ENCODE assay signal across 8 mouse cellular contexts in the genomic region with DNA sequence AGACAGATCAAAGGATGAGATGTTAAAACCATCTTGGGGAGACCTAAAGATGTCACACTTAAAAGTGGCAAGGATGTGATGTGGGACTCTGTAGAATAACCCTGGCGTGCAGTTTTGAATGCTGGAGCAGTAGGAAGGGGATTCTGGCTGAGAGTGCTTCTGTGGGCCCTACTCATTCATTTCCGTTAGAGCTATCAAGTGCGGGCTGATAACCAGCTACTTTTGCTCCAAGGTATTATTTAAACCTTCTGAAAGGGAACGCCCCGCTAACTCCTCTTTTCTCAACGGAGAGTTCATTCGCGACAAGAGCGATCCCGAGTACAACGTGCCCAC. TPM values are rescaled to one million over a fixed set of nuclear protein-coding genes. Genes with fewer than 3 reads are reported as not detected.
DNase-seq lines count a peak whose midpoint lies in the region; ATAC-seq and TF ChIP-seq lines count a peak whose summit lies in the region.

No protein-coding gene starts in this region.

- H3K27ac ChIP-seq in heart, embryonic 12.5 days (ENCODE audit: poor library complexity, severe bottlenecking) = peak overlapping the region; percentile 100
- H3K27ac ChIP-seq in CH12.LX (ENCODE audit: insufficient read depth, low read depth) = peak overlapping the region; percentile 93
- H3K27ac ChIP-seq in forebrain, embryonic 13.5 days = peak overlapping the region; percentile 94
- peak overlapping the region; percentile 96 for H3K27ac ChIP-seq in liver, embryonic 13.5 days

- no peaks in the 10 kb centered on the region for H3K27me3 ChIP-seq in heart, embryonic 12.5 days (replicated peaks)
- H3K27me3 ChIP-seq in CH12.LX (replicated peaks) = no peaks in the 10 kb centered on the region
- no peaks in the 10 kb centered on the region for H3K27me3 ChIP-seq in forebrain, embryonic 13.5 days
- no peaks in the 10 kb centered on the region for H3K27me3 ChIP-seq in liver, embryonic 13.5 days

- under 1% methylated on average over 11 of the region's 11 CpGs for WGBS in heart, embryonic 12.5 days
- 1% methylated on average over 11 of the region's 11 CpGs for WGBS in forebrain, embryonic 13.5 days
- WGBS in liver, embryonic 13.5 days (ENCODE audit: insufficient replicate concordance) = under 1% methylated on average over 11 of the region's 11 CpGs

- peaks cover 22% of the 10 kb centered on the region for H3K79me2 ChIP-seq in CH12.LX (replicated peaks; ENCODE audit: control insufficient read depth, extremely low read depth, insufficient read depth, poor library complexity, severe bottlenecking)

- in situ Hi-C loops in CH12.LX (cut with MboI; ENCODE audit: low pct_ligation_motif_present, low pct_unique_long_range_greater_than_20kb, low sequenced_read_pairs) = no loop called here

- dilution Hi-C loops in CH12.LX (cut with MboI; ENCODE audit: extremely low pct_ligation_motif_present, extremely low pct_unique_long_range_greater_than_20kb, low sequenced_read_pairs) = no loop called here

- no peak for TF ChIP-seq RAD21 in CH12.LX (IDR thresholded peaks at IDR 0.05; ENCODE audit: low read depth, low read length)

- TF ChIP-seq CTCF in CH12.LX (conservative IDR thresholded peaks at IDR 0.05 in 1 of 2, IDR thresholded peaks at IDR 0.05 in 1 of 2; ENCODE audit: low read depth in 2 of 2, low read length in 2 of 2) = no peak

- TF ChIP-seq EP300 in CH12.LX (IDR thresholded peaks at IDR 0.05; ENCODE audit: low read length) = no peak

- peak overlapping the region; percentile 76 for H3K4me3 ChIP-seq in heart, embryonic 12.5 days
- peak overlapping the region; percentile 81 to 99 (median 95) for H3K4me3 ChIP-seq in CH12.LX (replicated peaks in 1 of 3; ENCODE audit: low read depth in 2 of 3, low read length in 2 of 3, poor library complexity in 1 of 3)
- H3K4me3 ChIP-seq in forebrain, embryonic 13.5 days = peak overlapping the region; percentile 92
- H3K4me3 ChIP-seq in liver, embryonic 13.5 days (replicated peaks) = peak overlapping the region; percentile 86

- peaks cover 2% of the 10 kb centered on the region; the same call in 1 of the 2 replicates for H3K36me3 ChIP-seq in heart, embryonic 12.5 days
- H3K36me3 ChIP-seq in CH12.LX (replicated peaks in 1 of 2; ENCODE audit: control insufficient read depth in 1 of 2, insufficient read depth in 1 of 2, low read length in 1 of 2) = peaks cover 0 to 4% of the 10 kb centered on the region in 2 experiments
- H3K36me3 ChIP-seq in forebrain, embryonic 13.5 days (ENCODE audit: poor library complexity, severe bottlenecking) = no peaks in the 10 kb centered on the region
- no peaks in the 10 kb centered on the region for H3K36me3 ChIP-seq in liver, embryonic 13.5 days

- no peak for TF ChIP-seq POLR2A in CH12.LX (IDR thresholded peaks at IDR 0.05; ENCODE audit: low read depth, low read length)

- H3K4me2 ChIP-seq in heart, embryonic 12.5 days = peak overlapping the region; percentile 79
- peak overlapping the region; percentile 68 for H3K4me2 ChIP-seq in CH12.LX (ENCODE audit: insufficient read depth, low read depth, poor library complexity, severe bottlenecking)
- H3K4me2 ChIP-seq in forebrain, embryonic 13.5 days = peak overlapping the region; percentile 74
- peak overlapping the region; percentile 98 for H3K4me2 ChIP-seq in liver, embryonic 13.5 days

- H3K9ac ChIP-seq in heart, embryonic 12.5 days = peak overlapping the region; percentile 83
- peak overlapping the region; percentile 47 for H3K9ac ChIP-seq in CH12.LX (ENCODE audit: insufficient read depth, low read depth)
- peak overlapping the region; percentile 95 for H3K9ac ChIP-seq in forebrain, embryonic 13.5 days
- peak overlapping the region; percentile 97 for H3K9ac ChIP-seq in liver, embryonic 13.5 days

- H3K4me1 ChIP-seq in heart, embryonic 12.5 days (replicated peaks) = peaks cover 18% of the 10 kb centered on the region
- H3K4me1 ChIP-seq in CH12.LX (ENCODE audit: control insufficient read depth in 1 of 2, insufficient read depth in 2 of 2) = peaks cover 4 to 50% of the 10 kb centered on the region in 2 experiments; a peak in 3 of 4 replicates
- peaks cover 25% of the 10 kb centered on the region for H3K4me1 ChIP-seq in forebrain, embryonic 13.5 days
- H3K4me1 ChIP-seq in liver, embryonic 13.5 days (replicated peaks) = peaks cover 30% of the 10 kb centered on the region

- ATAC-seq in heart, embryonic 12.5 days (ENCODE audit: insufficient number of reproducible peaks, low FRiP score) = no peak
- ATAC-seq in forebrain, embryonic 13.5 days = peak; percentile 11
- ATAC-seq in liver, embryonic 13.5 days (ENCODE audit: low read depth) = no peak

- no peak for DNase-seq in heart, postnatal 4 days
- DNase-seq in CH12.LX (ENCODE audit: extremely low read depth) = no peak
- DNase-seq in liver, embryonic 13.5 days = no peak
- DNase-seq in adrenal gland, adult (ENCODE audit: inconsistent age in 2 of 2, low spot score in 1 of 2) = no peak
- no peak for DNase-seq in c-Kit-positive CD71-positive TER-119-positive erythroid progenitor cells, embryonic 14.5 days (ENCODE audit: low spot score)
- no peak for DNase-seq in cerebellum, adult 9-11 months

- H3K9me3 ChIP-seq in heart, embryonic 12.5 days (replicated peaks) = peaks cover 2% of the 10 kb centered on the region
- H3K9me3 ChIP-seq in CH12.LX (replicated peaks; ENCODE audit: low read length) = peaks cover 2% of the 10 kb centered on the region
- H3K9me3 ChIP-seq in forebrain, embryonic 13.5 days (replicated peaks) = peaks cover 1% of the 10 kb centered on the region; the same call in 1 of the 2 replicates
- H3K9me3 ChIP-seq in liver, embryonic 13.5 days (replicated peaks) = no peaks in the 10 kb centered on the region

TF ChIP-seq in CH12.LX, 34 proteins besides CTCF, POLR2A, EP300 and RAD21:
- no peak for TF ChIP-seq SIN3A (IDR thresholded peaks at IDR 0.05; ENCODE audit: low read length)
- TF ChIP-seq BHLHE40 (IDR thresholded peaks at IDR 0.05; ENCODE audit: low read depth, low read length) = no peak
- no peak for TF ChIP-seq PAX5 (IDR thresholded peaks at IDR 0.05; ENCODE audit: low read length)
- peak; percentile 72 for TF ChIP-seq NRF1 (IDR thresholded peaks at IDR 0.05; ENCODE audit: low read depth, low read length)
- TF ChIP-seq ZNF384 (IDR thresholded peaks at IDR 0.05; ENCODE audit: low read depth, low read length) = no peak
- TF ChIP-seq MYC (IDR thresholded peaks at IDR 0.05; ENCODE audit: low read depth, low read length) = 0 out of 2 replicates have a peak, but pooled peaks have one; percentile 44
- no peak for TF ChIP-seq ELF1 (IDR thresholded peaks at IDR 0.05; ENCODE audit: low read depth, low read length)

RNA-seq across cellular contexts. Expression of a gene that starts 0.7 kb away (rescaled TPM):
- 17.7 and 19.3 TPM in 2 replicates for polyA plus RNA-seq in heart, embryonic 12.5 days (2016; fragmentation: Nextera tagmentation; extraction: Ambion mirVana)
- total RNA-seq in heart, postnatal 4 days (2021) = 10 to 100 TPM; 21.6 to 22.9 TPM
- total RNA-seq in CH12.LX (2012; rRNA removed) = 32.1 and 32.6 TPM in 2 replicates
- 22.8 and 24.9 TPM in 2 replicates for total RNA-seq in CH12.LX (2014; rRNA removed)
- 34.8 and 35.3 TPM in 2 replicates for polyA plus RNA-seq in CH12.LX (2012; ENCODE audit: insufficient read length, low read depth)
- polyA plus RNA-seq in forebrain, embryonic 13.5 days (2015; fragmentation: Nextera tagmentation; extraction: Ambion mirVana) = 17.3 and 17.9 TPM in 2 replicates
- polyA plus RNA-seq in liver, embryonic 13.5 days (2015; fragmentation: Nextera tagmentation; extraction: Ambion mirVana) = 7.7 and 8.9 TPM in 2 replicates

RNA-seq across cellular contexts. Expression of a gene that starts 32.9 kb away (rescaled TPM):
- 97.7 and 101 TPM in 2 replicates for polyA plus RNA-seq in heart, embryonic 12.5 days (2016; fragmentation: Nextera tagmentation; extraction: Ambion mirVana)
- 10 to 100 TPM; 73.1 to 79.3 TPM for total RNA-seq in heart, postnatal 4 days (2021)
- total RNA-seq in CH12.LX (2012; rRNA removed) (93.8 and 109 TPM in 2 replicates), CH12.LX (2014; rRNA removed) (148 and 195 TPM in 2 replicates)
- 133 and 146 TPM in 2 replicates for polyA plus RNA-seq in CH12.LX (2012; ENCODE audit: insufficient read length, low read depth)
- 91.9 and 99.1 TPM in 2 replicates for polyA plus RNA-seq in forebrain, embryonic 13.5 days (2015; fragmentation: Nextera tagmentation; extraction: Ambion mirVana)
- 58.4 and 60.9 TPM in 2 replicates for polyA plus RNA-seq in liver, embryonic 13.5 days (2015; fragmentation: Nextera tagmentation; extraction: Ambion mirVana)

Comparison
In these comparisons a context has a peak if more than half of its experiments do, and no peak if none do; other contexts are left out.
1. H3K9ac ChIP-seq: peak in every context shown above with its lines; median percentile 97 in liver, embryonic 13.5 days; 95 in forebrain, embryonic 13.5 days; 83 in heart, embryonic 12.5 days; 47 in CH12.LX.